Mouse (Mus musculus) testis, adult 2 months (tissue): ENCODE measurements around the gene Sgsm2.
A peak's percentile ranks its signal among the peaks of the same experiment; 100 is the strongest.

Experiments
- CTCF ChIP-seq: fragments of 200-500 bp; IDR thresholded peaks from 2 replicates; pipeline ENCODE4 v1.5.1; 2012; ENCODE audit warnings: low read depth, mild to moderate bottlenecking, inconsistent platforms, low read length, moderate library complexity; ENCODE audit not compliant: control insufficient read depth, insufficient read depth, insufficient replicate concordance
- POLR2A ChIP-seq: fragments of 200-500 bp; IDR thresholded peaks from 2 replicates; pipeline ENCODE4 v1.6.1; 2012; ENCODE audit warnings: low read depth, mild to moderate bottlenecking, inconsistent platforms, low read length, moderate library complexity; ENCODE audit not compliant: control insufficient read depth

- TF ChIP-seq POLR2A (0 out of 2 replicates have a peak, but pooled peaks have one; percentile 43), CTCF (no peak; the same call in 1 of the 2 replicates)
Measured at GRCm38 (mm10) chr11:74841366-74841765, 55.5 kb downstream of the Sgsm2 start.
